Mouse (Mus musculus) heart, postnatal 14 days (tissue): ENCODE results near the gene Akirin1. TPM values are rescaled to one million over a fixed set of nuclear protein-coding genes. Genes with fewer than 3 reads are reported as not detected.
A peak's percentile ranks its signal among the peaks of the same experiment; 100 is the strongest.

Experiments
- DNase-seq, 2 experiments: peaks; one replicate each; pipeline ENCODE4 v3.0.0; 2021 to 2022
- intact Hi-C: fragments of 180-260 bp; cut with DNase I; formaldehyde crosslinking; loops from one replicate; pipeline ENCODE4 v1.15.1; 2025
- long read RNA-seq, 2 experiments: library from polyadenylated mRNA; stranded (forward); transcript quantifications; one replicate each; pipeline ENCODE4 v2.0.0; 2021
- total RNA-seq, 2 experiments: library from RNA; stranded (reverse); gene quantifications; 2 replicates each; pipeline ENCODE4 v1.2.3; 2021

Gene Akirin1
- total RNA-seq: 10 to 100 TPM; 27.8 to 32.0 TPM
- long read RNA-seq, experiment 1, transcript Akirin1-201 (5 exons, 3,052 nt): major isoform, 120 of 124 reads
- long read RNA-seq, experiment 1, partial matches to known transcripts: 0 of 124 reads
- long read RNA-seq, experiment 1, other reads (novel, unspliced or antisense): 3 of 124 reads
- long read RNA-seq, experiment 2, transcript Akirin1-201 (5 exons, 3,052 nt): major isoform, 83 of 86 reads
- long read RNA-seq, experiment 2, partial matches to known transcripts: 2 of 86 reads
- long read RNA-seq, experiment 2, other reads (novel, unspliced or antisense): 1 of 86 reads

DNA sequence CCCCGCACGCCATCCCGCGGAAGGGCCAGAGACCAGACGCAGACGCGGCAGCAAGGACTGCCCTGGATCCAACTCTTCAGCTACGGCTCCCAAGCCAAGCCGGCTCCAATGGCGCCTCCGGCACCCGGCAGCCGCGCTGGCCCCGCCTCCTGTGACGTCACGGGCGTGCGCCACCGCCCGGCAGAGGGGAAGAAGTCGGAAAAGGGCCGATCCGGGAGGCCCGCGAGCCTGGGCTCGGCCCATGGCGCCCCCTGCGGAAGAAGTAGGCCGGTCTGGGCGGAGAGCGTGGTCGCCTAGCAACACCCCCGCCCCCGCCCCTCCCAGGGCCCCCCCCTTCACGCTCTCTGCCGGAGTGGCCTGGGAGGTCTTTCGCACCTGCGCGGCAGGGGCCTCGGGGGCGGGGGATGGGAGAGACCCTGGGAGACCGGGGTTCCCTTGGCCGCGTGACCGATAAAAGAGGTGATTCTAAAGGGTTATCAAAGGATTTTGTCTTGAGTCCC is at the start of gene Akirin1:
Gene Akirin1, minus strand, starts transcription at position 194 of the 500 bp plus-strand sequence.
- intact Hi-C loops: no loop called here
- DNase-seq: peak; percentile 100

DNA sequence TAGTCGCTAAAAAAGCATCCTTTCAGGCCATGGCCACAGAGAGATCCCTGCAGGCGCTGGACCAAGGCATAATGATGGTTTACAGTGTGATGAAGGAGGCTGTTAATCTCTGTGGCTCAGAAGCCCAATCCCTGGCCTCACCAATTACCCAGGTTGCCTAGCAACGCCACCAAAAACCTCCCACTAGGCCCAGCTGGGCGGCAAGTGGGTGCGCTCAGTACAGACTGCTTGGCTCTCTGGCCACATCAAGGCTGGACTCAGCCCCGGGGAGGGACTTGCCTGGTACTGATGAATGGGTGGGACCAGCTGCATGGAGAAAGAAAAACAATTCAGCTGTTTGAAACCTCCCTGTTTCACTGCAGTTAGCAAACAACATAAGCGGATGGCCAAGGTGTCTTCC is 47.7 kb upstream of the Akirin1 start:
- intact Hi-C loops: no loop called here
- DNase-seq: no peak

DNA sequence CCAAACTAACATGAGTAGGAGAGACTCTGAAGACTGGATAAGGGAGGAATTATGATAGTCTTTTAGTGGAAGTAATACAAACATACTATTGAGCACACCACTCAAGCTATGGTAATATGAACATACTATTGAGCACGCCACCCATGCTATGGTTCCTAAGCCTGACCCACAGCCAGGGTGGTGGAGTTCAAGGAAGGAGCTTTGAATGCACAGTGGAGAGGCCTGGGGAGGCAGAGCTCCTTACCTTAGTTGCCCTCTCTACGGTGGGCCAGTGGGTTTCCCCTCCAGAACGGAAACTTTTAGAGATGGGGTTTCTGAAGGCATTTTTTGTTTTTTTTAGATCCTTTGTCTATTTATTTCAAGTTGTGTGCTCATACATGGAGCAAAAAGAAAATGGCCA is 47.3 kb upstream of the Akirin1 start:
- intact Hi-C loops: no loop called here

DNA sequence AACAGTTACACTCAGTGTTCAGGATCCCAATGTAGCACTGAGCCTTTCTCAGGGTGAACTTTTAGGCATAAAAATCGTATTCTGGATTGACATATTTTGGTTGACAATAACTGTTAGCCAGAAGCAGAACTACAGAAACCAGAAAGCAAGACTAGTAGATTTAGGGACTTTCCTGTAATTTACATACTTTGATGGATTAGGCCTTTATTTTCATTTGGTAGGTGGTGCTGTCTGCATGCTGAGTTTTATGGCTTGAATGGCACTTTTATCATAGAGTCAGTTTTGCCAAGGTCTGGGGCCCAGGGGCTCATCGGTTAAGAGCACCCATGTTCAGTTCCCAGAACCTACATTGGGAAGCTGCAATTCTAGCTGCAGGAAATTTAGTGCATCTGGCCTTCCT is 44.9 kb upstream of the Akirin1 start:
- no peak for DNase-seq
- intact Hi-C loops: no loop called here

More for the DNA sequence above, 47.3 kb upstream of the Akirin1 start:
- no peak for DNase-seq

DNA sequence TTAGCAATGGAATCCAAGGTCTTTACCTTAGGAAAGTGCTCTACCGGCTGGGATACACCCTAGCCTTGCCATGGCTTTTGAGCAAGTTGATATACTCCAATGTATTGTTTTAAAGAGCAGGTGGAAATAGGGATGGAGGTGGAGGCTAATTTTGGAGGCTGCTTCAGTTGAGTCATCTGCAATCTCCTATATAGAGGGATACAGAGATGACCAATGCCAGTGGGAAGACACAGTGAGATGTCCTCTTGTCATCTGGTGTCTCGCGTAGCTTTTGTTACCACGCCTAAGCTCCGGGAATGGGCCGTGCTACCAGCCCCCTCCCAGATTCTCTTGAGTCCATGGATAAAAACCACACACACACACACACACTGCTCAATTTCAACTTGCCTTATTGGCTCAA is 43.0 kb upstream of the Akirin1 start:
- intact Hi-C loops: no loop called here
- DNase-seq: no peak

DNA sequence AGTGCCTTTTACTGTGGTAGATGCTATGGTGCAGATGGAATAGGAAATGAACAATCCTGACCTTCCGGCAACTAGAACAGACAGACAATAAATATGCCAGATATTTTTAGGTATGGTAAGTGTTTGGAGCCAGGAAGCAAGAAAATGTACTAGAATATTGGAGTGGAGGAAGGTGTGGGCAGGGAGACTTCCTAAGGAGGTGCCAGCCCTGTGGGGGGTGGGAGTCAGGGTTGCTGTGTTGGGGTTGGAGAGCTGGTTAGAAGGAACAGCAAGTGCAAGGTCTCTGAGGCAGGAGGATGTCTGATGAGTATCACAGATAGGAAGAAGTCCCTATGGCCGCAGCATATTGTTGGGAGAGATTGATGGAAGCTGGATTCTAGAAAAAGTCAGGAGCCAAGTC is 42.5 kb upstream of the Akirin1 start:
- DNase-seq: no peak
- intact Hi-C loops: no loop called here

DNA sequence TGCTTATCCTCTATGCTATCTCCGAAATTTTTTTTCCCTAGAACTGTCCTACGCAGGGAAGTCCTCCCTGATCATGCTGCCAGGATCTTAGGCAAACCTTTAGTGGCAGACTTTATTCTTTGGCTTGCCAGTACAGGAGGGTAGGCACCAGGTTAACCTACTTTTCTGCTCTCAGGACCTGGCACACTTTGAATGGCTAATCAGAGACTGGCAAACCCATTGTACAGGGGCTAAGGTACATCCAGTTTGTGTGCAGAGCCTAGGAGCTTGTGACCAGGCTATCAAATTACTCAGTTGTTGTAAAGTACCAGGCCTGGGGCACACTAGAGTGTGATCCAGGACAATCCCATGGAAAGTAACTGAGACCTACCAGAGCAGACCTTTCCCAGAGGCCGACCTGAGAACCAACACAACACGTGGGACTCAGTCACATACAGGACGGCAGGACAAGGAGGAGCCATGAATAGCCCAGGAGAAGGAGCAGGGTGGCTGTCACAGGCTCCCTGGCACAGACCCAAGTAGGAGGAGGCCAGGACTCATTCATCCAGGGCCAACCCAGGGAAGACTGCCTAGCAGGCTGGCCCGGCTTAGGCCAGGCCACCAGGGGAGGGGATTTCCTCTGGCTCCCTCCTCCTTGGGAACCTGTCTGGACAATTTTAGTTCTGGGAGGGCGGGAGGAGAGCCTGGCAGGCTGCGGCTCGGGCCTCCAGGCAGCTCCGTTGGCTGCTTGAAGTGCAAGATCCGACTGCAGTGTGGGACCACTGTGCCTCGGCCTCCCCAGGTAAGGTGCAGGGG is 37.2 kb upstream of the Akirin1 start, which contains the start of gene Rhbdl2:
Gene Rhbdl2, plus strand, starts transcription at position 684 of the 795 bp plus-strand sequence.
- intact Hi-C loops: no loop called here
- peak; percentile 73 to 84 for DNase-seq

DNA sequence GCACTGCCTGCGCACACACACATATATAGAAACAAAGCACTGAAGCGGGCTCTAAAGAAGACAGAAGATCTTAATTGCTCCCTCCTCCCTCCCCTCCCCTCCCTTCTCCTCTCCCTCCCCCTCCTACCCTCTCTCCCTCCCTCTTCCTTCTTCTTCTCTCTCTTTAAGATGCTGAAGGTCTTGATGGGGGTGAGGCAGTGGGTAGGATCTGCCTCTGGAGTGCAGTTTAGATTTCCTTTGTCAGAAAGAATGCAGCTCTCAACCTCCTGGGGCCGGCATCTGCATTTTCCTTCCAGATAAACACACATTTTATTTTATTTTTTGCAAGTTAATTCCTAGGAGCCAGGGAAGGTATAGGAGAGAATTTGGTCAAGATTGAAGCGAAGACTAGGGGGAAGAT is 18.1 kb upstream of the Akirin1 start:
- intact Hi-C loops: no loop called here
- DNase-seq: no peak

DNA sequence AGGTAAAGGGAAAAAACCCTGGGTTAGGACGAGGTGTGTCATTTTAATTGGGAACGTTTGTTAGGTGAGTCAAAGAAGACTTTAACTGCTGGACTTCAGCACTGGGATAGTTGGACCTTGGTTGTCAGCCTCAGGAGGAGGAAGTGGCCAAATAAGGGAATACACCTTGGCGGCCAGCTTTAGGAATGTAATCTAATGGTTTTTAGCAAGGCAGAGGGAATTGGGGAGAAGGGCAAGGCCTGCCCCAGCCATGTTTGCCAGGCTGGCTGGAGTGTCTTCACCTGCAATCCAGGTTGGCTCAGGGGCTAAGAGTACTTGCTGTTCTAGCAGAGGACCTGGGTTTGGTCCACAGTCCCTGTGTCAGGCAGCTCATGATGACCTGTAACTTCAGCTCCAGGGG is 17.7 kb upstream of the Akirin1 start:
- intact Hi-C loops: no loop called here
- no peak for DNase-seq

DNA sequence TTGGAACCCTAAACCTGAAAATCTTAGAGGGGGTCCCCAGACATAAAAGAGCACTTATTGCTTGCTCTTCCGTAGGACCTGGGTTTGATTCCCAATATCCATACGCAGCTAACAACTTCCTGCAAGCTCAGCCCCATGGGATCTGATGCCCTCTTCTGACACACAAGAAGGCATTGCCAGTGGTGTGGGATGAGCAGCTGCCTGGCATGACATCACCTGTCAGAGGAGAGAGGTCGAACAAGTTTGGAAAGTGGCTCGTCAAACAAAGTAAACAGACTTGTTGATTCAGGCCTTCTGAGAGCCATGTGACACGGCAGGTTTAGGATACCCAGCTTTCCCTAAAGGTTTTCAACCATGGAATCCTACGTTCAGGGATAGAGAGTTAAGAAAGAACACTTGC is 14.9 kb upstream of the Akirin1 start:
- no peak for DNase-seq
- intact Hi-C loops: no loop called here

DNA sequence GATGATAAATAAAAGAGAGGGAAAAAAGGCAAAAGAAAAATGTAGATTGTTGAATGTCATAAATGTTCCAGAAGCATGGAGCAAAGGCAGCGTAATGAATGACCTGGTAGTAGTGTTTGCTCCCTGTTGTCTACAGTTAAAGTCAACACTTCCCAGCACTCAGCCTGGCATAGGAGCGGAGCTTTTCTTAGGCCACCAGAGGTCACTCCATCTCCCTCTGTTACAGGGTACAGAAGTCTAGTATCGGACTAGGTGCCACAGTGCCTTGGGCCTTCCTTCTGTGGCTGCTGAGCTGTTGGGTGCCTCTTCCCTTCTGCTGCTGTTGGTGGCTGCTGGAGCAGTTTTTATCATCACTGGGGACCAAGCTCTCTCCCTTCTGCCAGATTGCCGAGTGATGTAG is 8.2 kb upstream of the Akirin1 start:
- DNase-seq: peak; percentile 7 to 34
- intact Hi-C loops: loop anchor here (1.0 kb wide), 1 partner anchor 140 kb away; no protein-coding TSS in a partner anchor

DNA sequence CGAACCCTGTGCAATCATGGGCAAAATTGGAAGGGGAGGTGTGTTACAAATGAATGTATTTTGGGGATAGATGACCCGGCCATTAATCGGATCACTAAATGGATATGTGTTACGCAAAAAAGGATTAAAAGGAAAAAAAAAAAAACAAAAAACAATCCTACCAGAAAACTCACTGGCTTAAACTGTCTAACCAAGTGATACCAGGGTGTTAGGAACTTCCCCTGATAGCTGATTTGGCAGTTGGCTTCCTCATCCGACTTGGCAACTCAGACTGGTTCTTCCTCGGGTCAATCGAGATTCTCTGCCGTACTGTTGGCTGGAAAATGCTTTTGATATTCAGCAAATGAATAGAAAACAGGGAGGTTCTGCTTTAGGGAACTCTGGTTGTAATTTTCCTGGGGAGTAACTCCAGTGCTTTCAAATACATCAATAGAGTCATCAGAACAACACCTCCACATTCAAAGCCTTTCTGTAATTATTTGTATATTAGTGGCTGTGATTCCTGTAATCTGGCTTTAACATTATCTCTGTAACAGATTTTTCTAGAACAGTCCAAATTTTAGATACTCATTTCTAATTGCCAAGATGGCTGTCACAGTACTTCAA is 665 bp upstream of the Akirin1 start:
- peak; percentile 18 to 41 for DNase-seq
- intact Hi-C loops: no loop called here

DNA sequence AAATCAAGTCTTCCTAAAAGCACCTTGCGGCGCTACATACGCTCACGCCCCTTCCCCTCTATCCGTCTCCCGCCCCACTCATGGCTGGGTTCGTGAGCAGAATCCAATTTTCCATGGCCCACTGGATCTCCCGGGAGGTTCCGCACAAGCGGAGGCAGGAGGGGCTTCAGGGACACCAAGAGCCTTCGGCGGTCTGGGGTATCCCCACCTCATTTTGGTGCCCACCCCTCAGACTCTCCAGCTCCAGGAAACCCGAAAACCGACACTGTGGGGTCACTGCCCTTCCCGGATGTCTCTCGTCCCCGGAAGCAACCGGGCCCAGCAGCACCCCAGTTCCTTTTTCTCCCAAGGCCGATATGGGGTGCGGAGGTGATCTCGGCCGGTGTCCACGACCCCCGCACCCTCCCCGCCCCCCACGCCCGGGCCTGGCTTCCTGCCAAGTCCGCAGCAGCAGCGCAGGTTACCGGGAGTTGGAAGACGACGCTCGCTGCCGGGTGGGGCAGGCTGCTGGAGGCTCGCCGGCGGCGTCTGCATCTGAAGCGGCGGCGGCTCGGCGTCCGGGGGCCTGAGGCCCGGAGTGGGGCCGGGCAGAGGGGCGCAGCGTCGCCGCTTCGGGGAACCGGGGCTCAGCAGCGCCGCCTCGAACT is 538 bp downstream of the Akirin1 start:
- no peak for DNase-seq

DNA sequence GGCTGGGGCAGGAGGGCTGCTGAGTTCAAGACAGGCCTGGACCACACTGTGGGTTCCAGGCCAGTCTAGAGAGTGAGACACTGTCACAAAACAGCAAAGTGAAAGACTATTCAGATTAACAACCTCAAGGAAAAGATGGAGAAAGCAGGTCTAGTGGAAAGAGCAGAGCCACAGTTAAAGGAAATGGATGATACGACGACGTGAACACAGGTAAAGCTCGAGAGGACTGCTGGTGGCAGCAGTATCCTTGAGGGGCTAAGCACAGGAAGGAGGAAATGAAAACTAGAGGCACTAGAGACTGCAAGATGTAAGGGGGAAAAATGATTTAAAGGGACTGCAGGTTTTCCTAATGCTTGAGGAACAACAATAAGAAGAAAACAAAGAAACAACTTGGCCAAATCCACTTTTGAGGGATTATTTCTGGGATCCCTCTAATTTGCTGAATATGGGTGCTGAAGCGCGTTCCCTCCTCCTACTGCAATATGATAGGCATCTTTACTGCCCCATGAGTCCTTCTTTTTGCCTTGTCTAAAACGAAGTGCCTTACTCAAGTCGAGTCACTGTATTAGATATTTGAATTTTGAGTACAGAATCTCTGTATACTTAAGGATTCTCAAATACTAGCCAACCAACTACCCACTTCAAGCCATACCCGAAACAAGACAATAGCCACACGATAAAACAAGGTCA is 1.3 kb downstream of the Akirin1 start:
- DNase-seq: no peak
- intact Hi-C loops: no loop called here

More for the DNA sequence above, 538 bp downstream of the Akirin1 start:
- intact Hi-C loops: no loop called here

DNA sequence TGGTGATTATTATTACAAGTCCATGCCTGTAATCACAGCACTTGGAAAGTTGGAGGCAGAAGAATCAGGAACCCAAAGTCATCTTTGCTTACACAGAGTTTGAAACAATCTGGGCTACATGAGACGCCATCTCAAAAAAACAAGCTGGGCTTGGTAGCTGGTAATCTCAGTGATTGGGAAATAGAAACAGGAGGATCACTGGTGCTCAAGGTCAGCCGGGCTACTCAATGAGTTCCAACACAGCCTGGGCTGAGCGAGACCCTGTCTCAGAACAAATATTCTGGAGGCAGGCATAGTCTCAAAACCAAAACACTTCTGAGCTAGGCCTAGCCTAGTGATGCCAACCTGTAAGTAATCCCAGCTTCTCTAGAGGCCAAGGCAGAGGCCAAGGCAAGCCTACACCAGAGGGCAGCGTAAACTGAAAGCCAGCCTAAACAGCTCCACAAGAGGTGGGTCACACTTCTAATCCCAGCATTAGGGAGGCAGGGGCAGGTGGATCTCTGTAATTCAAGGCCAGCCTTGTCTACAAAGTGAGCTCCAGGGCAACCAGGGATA is 4.8 kb downstream of the Akirin1 start:
- intact Hi-C loops: no loop called here
- DNase-seq: no peak

DNA sequence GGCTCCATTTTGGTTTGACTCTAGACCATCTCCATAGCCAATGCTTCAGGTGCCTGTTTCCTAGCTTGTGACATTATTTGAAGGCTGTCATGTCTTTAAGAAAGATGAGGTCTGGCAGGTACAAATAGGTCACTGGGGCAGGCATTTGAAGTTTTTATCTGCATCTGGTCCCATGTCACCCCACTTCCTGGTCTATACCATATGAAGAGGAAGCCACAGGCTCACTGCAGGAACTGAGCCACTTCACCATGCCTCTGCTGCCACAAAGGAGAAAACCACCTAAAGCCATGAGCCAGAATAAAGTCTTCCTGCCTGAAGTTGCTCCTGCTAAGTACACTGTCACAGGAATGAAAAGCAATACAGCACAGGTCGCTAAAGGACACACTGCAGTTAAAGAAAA is 7.3 kb downstream of the Akirin1 start:
- DNase-seq: no peak
- intact Hi-C loops: no loop called here

DNA sequence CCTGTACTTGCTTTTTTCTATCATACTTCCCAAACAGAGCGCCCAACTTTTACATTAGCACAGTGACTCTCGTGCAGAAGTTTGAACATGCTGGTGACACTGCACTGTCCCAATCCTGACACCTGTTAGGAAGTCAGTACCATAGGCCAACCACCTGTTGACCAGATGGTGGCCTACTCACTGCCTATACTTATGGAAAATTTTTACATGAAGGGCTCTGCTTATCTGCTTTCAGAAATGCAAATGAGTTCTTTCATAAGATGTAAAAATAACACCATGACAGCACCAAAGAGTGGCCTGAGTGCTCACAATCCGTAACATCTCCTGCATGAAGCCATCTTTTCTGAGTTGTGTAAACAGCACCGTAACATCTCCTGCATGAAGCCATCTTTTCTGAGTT is 11.4 kb downstream of the Akirin1 start:
- intact Hi-C loops: no loop called here
- DNase-seq: no peak

DNA sequence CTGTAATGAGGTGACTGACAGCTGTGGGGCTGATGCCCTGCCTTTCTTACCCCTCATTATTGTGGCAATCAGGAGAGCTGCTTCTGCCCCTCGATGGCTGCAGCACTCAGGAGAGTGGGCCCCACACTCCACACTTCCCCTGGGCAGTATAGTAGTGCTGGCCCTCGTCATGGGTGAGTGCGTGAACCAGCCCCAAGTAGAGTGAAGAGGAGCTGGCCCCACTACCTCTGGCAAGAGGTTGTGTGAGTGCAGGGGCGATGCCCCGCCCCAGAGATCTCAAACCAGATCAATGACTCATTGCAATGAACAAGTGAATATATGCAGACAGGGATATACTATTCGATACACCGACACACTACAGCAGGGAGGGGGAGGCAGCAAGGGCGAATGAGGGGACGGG is 16.6 kb downstream of the Akirin1 start:
- intact Hi-C loops: no loop called here
- no peak for DNase-seq

DNA sequence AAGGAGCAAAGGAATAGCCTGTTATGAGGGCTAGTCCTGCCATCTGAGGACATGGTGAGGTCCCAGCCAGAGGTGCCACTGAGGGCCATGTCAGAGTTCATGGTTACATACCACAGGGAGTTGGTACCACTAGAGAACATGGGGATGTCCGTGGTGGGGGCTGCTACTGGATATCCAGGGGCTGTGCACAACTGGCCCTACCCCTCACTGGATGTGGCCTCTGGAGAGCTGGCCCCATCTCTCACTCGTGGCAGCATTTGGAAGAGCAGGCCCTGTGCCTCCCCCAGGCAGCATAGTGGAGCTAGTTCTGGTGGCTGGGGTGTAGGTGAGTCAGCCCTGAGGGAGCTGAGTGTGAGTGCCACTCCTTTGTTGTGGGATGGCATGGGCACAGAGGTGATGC is 17.2 kb downstream of the Akirin1 start:
- intact Hi-C loops: no loop called here
- DNase-seq: no peak
